Mouse (Mus musculus) spleen, embryonic (tissue): ENCODE measurements around the gene Minpp1.

Experiments
- CTCF ChIA-PET: fragments of 350-600 bp; sonication (Branson Sonifier 250); formaldehyde crosslinking; loops from one replicate; lab custom pipeline; 2022; lab: Charles Lee

Minpp1 gene

GRCm38 (mm10) chr19:32489166-32489895, 3.8 kb downstream of the Minpp1 start:
- CTCF ChIA-PET: interaction anchor here (0.6 kb wide), 1 partner anchor 408 kb away, joined by 11 read pairs; no protein-coding TSS in a partner anchor

DNA sequence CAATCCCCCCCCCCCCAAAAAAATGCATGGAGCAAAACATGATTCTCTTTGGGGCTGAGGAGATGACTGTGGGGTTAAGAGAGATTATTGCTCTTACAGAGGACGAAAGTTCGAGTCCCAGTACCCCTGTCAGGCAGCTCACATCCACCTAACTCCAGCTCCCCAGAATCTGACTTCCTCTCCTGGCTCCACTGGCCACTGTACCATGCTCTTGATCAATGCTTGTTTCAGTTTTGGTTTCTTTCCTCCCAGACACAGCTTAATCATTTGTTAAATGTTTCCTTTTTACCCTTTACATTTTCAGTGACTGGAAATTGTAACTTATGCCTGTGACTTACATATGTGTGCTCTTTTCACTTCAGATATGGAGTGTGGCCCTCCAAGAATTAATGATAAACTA, 5.4 kb downstream of the Minpp1 start:
- CTCF ChIA-PET: interaction anchor here (0.6 to 0.7 kb wide), 3 partner anchors 102 to 1692 kb away, joined by 4 to 10 read pairs (median 5); partner anchors contain the start of gene Sgms1

- CTCF ChIA-PET: no interaction called here
These were observed 6.8 kb downstream of the Minpp1 start for GRCm38 (mm10) chr19:32492339-32492738.

- CTCF ChIA-PET: no interaction called here
These were observed 7.4 kb downstream of the Minpp1 start for GRCm38 (mm10) chr19:32492981-32493380.

GRCm38 (mm10) chr19:32493471-32493870, 7.9 kb downstream of the Minpp1 start:
- CTCF ChIA-PET: no interaction called here

DNA sequence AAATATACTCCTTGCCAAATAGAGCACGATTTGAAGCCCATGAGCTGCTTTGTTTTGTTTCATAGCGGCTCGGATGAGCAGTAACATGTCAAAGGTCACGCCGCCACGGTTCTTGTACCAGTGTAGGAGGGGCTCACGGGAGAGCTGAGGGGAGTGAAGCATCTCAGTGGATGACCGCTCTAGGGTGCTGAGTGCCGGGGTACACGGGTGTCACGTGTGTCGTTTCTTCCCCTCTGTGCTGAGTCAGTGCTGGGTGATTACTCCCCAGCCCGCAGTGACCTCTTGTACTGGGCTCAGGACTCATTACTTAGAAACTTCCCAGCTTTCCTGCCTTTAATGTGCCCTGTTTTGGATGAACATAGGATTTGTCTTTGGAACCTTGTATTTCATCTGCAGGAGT, 9.0 kb downstream of the Minpp1 start:
- CTCF ChIA-PET: no interaction called here

- CTCF ChIA-PET: no interaction called here
These were observed 9.5 kb downstream of the Minpp1 start for GRCm38 (mm10) chr19:32495034-32495433.

GRCm38 (mm10) chr19:32497411-32497810, 11.8 kb downstream of the Minpp1 start:
- CTCF ChIA-PET: no interaction called here

GRCm38 (mm10) chr19:32498002-32498401, 12.4 kb downstream of the Minpp1 start:
- CTCF ChIA-PET: no interaction called here

GRCm38 (mm10) chr19:32501414-32501813, 15.8 kb downstream of the Minpp1 start:
- CTCF ChIA-PET: no interaction called here

- CTCF ChIA-PET: interaction anchor here (0.6 kb wide), 2 partner anchors 39 to 184 kb away, joined by 3 read pairs; no protein-coding TSS in a partner anchor
These were observed 20.5 kb downstream of the Minpp1 start for GRCm38 (mm10) chr19:32506081-32506480.

GRCm38 (mm10) chr19:32506514-32506913, 20.9 kb downstream of the Minpp1 start:
- CTCF ChIA-PET: interaction anchor here (0.6 kb wide), 1 partner anchor 39 kb away, joined by 3 read pairs; no protein-coding TSS in a partner anchor

- CTCF ChIA-PET: no interaction called here
These were observed 21.5 kb downstream of the Minpp1 start for GRCm38 (mm10) chr19:32507100-32507499.

DNA sequence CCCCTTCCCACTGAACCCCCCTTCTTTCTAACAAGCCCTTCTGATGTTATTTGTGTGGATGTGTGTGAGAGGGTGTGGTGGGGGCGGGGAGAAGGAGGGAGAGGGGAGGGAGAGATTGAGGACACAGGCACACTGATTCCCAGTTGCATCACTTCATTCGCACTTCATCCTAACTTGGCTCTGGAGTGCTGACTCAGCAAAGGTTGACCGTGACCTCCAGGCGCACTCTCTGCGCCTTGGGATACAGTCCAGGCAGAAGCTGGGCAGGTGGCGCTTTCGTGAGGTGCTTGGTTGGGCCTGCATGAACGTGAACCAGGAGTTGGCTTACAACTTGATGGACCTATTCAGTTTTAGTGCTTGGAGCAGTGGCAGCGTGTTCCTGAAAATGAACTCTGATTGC, 22.0 kb downstream of the Minpp1 start:
- CTCF ChIA-PET: no interaction called here

DNA sequence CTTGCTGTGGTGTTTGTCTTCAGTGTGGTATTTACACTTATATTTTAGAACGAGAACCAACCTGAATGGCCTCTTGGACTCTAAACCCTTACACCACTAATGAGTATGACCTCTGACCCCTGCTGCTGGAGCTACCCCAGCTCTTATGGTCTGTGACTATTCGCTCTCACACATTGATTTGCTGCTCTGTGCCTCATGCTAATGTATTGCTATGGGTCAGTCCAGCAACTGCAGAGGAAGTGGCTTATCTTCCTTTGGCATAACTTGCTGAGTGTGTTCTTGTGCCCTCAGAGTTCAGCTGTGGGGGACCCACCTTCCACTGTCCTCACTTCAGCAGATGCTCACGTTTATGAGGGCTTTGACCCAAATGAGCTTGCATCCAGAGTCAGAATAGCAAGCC, 24.7 kb downstream of the Minpp1 start:
- CTCF ChIA-PET: no interaction called here

- CTCF ChIA-PET: no interaction called here
These were observed 25.4 kb downstream of the Minpp1 start for GRCm38 (mm10) chr19:32510962-32511361.

DNA sequence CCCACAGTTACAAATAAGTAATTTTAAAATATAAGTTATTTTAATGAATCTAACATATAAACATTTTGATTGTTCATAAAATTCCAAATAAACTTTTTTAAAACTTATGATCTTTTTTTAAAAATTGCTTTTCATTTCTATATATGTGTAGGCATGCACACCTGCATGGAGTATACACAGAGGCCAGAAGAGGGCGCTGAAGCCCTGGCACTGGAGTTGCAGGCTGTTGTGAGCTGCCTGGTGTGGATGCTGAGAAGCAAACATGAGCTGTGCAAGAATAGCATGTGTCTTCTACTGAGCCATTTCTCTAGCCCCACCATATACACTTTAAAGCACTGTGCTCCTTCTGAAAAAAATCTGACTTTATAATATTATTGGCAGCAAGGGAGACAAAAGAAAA, 26.9 kb downstream of the Minpp1 start:
- CTCF ChIA-PET: no interaction called here

GRCm38 (mm10) chr19:32516575-32516974, 31.0 kb downstream of the Minpp1 start:
- CTCF ChIA-PET: no interaction called here

DNA sequence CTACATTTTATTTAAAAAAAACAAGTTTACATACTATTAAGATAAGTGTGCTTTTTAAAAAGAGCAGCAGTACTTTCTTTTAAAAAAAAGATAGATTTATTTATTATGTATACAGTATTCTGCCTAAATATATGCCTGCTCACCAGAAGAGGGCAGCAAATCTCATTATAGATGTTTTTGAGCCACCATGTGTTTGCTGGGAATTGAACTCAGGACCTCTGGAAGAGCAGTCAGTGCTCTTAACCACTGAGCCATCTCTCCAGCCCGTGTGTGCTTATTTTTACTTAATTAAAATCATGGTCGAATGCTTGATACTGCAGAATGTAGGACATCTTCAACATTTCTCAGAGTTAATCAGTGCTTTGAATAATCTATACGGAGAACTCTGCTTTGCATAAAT, 35.9 kb downstream of the Minpp1 start:
- CTCF ChIA-PET: interaction anchor here (0.7 kb wide), 1 partner anchor 697 kb away, joined by 14 read pairs; no protein-coding TSS in a partner anchor

DNA sequence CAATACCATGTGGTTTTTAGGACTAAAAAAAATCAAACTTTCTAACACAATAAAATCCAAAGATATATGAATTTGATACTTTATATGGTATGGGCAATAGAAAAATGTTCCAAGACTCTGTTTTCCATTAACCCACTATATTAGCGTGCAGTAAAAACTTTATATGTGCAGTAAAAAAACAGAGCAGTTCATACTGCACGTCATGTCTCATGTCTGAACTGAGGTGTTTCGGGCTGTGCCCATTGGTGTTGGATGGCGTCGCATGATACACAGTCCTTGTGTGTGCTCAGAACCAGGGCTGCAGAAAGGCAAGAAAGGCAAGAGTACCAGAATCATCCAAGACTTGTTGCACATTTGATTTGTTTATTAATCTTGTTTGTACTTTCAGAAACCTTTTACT, 36.7 kb downstream of the Minpp1 start:
- CTCF ChIA-PET: no interaction called here

DNA sequence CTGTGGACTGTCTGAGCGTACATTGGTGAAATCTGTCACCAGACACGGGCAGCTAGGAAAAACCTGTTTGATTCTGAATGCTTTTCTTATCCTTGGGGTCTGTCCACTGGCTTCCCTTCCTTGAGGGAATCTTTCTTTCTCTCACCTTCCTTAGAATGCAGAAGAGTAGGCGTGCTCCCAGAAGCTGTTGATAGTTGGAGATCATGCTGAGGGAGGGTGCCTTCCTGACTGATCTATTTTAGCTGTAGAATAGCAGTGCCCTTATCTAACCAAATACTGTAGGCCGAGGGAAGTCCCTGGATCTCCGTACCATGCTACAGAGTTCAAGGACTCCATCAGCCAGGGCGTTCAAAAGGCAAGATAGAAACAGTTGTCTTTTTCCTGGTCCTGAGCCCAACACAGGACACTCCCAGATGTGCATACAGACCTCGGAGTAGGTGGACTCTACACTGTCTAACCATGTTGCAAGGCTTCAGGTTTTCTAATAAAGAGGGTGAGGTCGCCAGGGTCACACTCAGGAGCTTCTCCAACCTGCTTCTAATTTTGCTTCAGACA, 37.3 kb downstream of the Minpp1 start:
- CTCF ChIA-PET: no interaction called here

DNA sequence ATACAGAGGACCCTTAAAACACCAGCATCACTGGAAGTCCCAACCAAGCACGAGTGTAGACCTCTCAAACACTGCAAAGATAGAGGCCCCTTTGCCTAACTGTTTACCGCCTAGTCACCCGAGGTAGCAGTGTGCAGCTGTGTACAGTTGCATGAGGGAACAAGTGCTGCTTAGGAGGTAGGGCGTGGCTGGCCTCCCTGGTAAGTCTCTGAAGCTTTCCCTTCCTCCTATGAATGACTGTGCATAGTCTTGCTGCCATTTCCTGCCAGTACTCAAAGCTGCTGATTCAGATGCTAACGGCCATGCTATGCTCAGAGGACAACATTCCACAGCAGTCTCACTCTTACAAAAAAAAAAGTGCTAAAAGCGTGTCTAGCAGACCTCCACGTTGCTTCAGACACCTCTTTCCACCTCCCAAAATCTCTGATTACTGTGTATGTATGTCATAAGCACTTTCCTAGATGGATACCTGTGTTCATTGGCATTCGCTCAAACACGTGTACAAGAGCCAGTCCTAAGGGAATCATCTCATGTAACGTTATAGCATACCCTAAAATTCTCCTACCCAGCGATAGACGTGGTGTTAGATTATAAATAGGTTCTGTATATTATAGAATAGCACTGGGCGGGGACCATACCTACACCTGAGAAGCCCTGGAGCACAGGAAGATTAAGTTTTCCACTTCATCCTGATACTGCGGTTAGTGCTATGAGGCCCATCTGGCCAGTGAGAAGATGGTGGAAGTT, 38.4 kb downstream of the Minpp1 start:
- CTCF ChIA-PET: no interaction called here

GRCm38 (mm10) chr19:32524516-32524860, 38.9 kb downstream of the Minpp1 start:
- CTCF ChIA-PET: no interaction called here
